Comparison of ENCODE assay signal across 21 mouse cellular contexts in genomic region chr7:124570804-124571203, GRCm38 (mm10).
DNase-seq lines count a peak whose midpoint lies in the region; ATAC-seq lines count a peak whose summit lies in the region.
"Had no signal": no experiment of that assay in that cellular context is flagged by ENCODE, and none has a peak within 500 bp of the region (broad histone marks: within the 10 kb centered on the region; RNA-seq: fewer than 3 reads in every experiment).

No protein-coding gene starts in this region.

- H3K36me3 ChIP-seq in limb, embryonic 12.5 days: no peaks in the 10 kb centered on the region
- no peaks in the 10 kb centered on the region for H3K36me3 ChIP-seq in limb, embryonic 10.5 days
- no peaks in the 10 kb centered on the region for H3K36me3 ChIP-seq in limb, embryonic 13.5 days
- H3K36me3 ChIP-seq: G1E had no signal

- no peaks in the 10 kb centered on the region for H3K27me3 ChIP-seq in limb, embryonic 12.5 days
- H3K27me3 ChIP-seq in limb, embryonic 10.5 days (ENCODE audit: low read depth, poor library complexity, severe bottlenecking): no peaks in the 10 kb centered on the region
- no peaks in the 10 kb centered on the region for H3K27me3 ChIP-seq in limb, embryonic 13.5 days
- H3K27me3 ChIP-seq: Patski had no signal

- H3K9me3 ChIP-seq in limb, embryonic 12.5 days: no peaks in the 10 kb centered on the region
- H3K9me3 ChIP-seq in limb, embryonic 10.5 days (replicated peaks): no peaks in the 10 kb centered on the region
- H3K9me3 ChIP-seq in limb, embryonic 13.5 days: no peaks in the 10 kb centered on the region

- H3K4me2 ChIP-seq in limb, embryonic 12.5 days: no peak overlapping the region
- H3K4me2 ChIP-seq in limb, embryonic 13.5 days (replicated peaks): no peak overlapping the region

- no peak overlapping the region for H3K27ac ChIP-seq in limb, embryonic 12.5 days
- H3K27ac ChIP-seq in limb, embryonic 10.5 days: no peak overlapping the region
- H3K27ac ChIP-seq in limb, embryonic 13.5 days: no peak overlapping the region

- H3K4me1 ChIP-seq in limb, embryonic 12.5 days (replicated peaks): 0 out of 2 replicates have a peak, but pooled peaks cover 3% of the 10 kb centered on the region
- no peaks in the 10 kb centered on the region; the same call in 1 of the 2 replicates for H3K4me1 ChIP-seq in limb, embryonic 10.5 days
- 0 out of 2 replicates have a peak, but pooled peaks cover 6% of the 10 kb centered on the region for H3K4me1 ChIP-seq in limb, embryonic 13.5 days

- no peak overlapping the region for H3K4me3 ChIP-seq in limb, embryonic 12.5 days (replicated peaks)
- no peak overlapping the region for H3K4me3 ChIP-seq in limb, embryonic 10.5 days
- H3K4me3 ChIP-seq in limb, embryonic 13.5 days: no peak overlapping the region

- no peak overlapping the region for H3K9ac ChIP-seq in limb, embryonic 12.5 days (replicated peaks)
- H3K9ac ChIP-seq in limb, embryonic 13.5 days: no peak overlapping the region

- peak; percentile 86 for ATAC-seq in limb, embryonic 12.5 days (ENCODE audit: insufficient number of reproducible peaks, insufficient read depth, low FRiP score, low TSS enrichment, low read depth)
- peak; percentile 67; the same call in 1 of the 2 replicates for ATAC-seq in limb, embryonic 13.5 days (ENCODE audit: low FRiP score, low read depth)
- no peak for ATAC-seq in erythroid progenitor cell, adult 5-6 weeks (replicated peaks; ENCODE audit: low FRiP score, poor library complexity, severe bottlenecking)
- ATAC-seq: activated CD4-positive, CD25-positive, alpha-beta regulatory T cell, adult 4 months; CD4-positive, CD25-positive, alpha-beta regulatory T cell, adult 4 months; Patski had no signal

- DNase-seq in heart, adult 11 months: peak; percentile 2
- DNase-seq in heart, postnatal 4 days: no peak
- DNase-seq in limb, embryonic 10.5 days (ENCODE audit: low spot score): no peak
- peak; percentile 35 for DNase-seq in forelimb bud, embryonic 11.5 days (ENCODE audit: low read depth, low spot score)
- no peak for DNase-seq in gastrocnemius, postnatal 10 days
- DNase-seq: adrenal gland, adult 2 months; adrenal gland, adult 8-10 months; adrenal gland, postnatal 10 days; adrenal gland, postnatal 14 days; adrenal gland, postnatal 25 days; adrenal gland, postnatal 36 days; B cell, adult 2 months; cerebellum, adult 11 months; cerebellum, adult 11-12 months had no signal

Comparison
In these comparisons a context has a peak if more than half of its experiments do, and no peak if none do; other contexts are left out.
1. DNase-seq: peak in heart, adult 11 months (single experiment) and forelimb bud, embryonic 11.5 days (single experiment); none in heart, postnatal 4 days (single experiment), limb, embryonic 10.5 days (single experiment) and gastrocnemius, postnatal 10 days (single experiment).